Mouse (Mus musculus) heart, adult 2 months (tissue): ENCODE data around the gene Ppp4r3a. TPM values are rescaled to one million over a fixed set of nuclear protein-coding genes. Genes with fewer than 3 reads are reported as not detected.
A peak's percentile ranks its signal among the peaks of the same experiment; 100 is the strongest.

ENCODE experiments used
- DNase-seq, 2 experiments: peaks; one replicate each; pipeline ENCODE4 v3.0.0; 2021
- H3K27ac ChIP-seq: fragments of 200-600 bp; 2 replicates; pipeline ENCODE4 v1.8.1; 2022
- H3K27me3 ChIP-seq: fragments of 200-500 bp; 2 replicates; pipeline ENCODE4 v1.6.1; 2012; ENCODE audit warnings: mild to moderate bottlenecking, low read length, inconsistent platforms, mixed read lengths; ENCODE audit not compliant: control insufficient read depth, insufficient read depth
- H3K36me3 ChIP-seq: fragments of 200-500 bp; 2 replicates; pipeline ENCODE4 v1.6.1; 2012; ENCODE audit warnings: low read length, inconsistent platforms; ENCODE audit not compliant: control insufficient read depth, insufficient read depth
- H3K4me1 ChIP-seq: fragments of 200-500 bp; 2 replicates; pipeline ENCODE4 v1.6.1; 2011; ENCODE audit warnings: low read length; ENCODE audit not compliant: control insufficient read depth, insufficient read depth
- H3K4me3 ChIP-seq: fragments of 200-600 bp; 2 replicates; pipeline ENCODE4 v1.8.1; 2022
- H3K79me2 ChIP-seq: fragments of 200-500 bp; replicated peaks from 2 replicates; pipeline ENCODE4 v1.6.1; 2012; ENCODE audit warnings: mild to moderate bottlenecking, inconsistent platforms, low read length, moderate library complexity, mixed read lengths; ENCODE audit not compliant: control insufficient read depth, insufficient read depth
- H3K9ac ChIP-seq: fragments of 200-500 bp; 2 replicates; pipeline ENCODE4 v1.6.1; 2012; ENCODE audit warnings: low read depth, mild to moderate bottlenecking, control low read depth, inconsistent platforms, low read length, mixed read lengths
- CTCF ChIP-seq: fragments of 200-600 bp; IDR thresholded peaks from 2 replicates; pipeline ENCODE4 v1.8.1; 2022; ENCODE audit warnings: antibody characterized with exemption, mild to moderate bottlenecking, moderate library complexity
- EP300 ChIP-seq: fragments of 200-500 bp; IDR thresholded peaks from 2 replicates; pipeline ENCODE4 v1.6.1; 2011; ENCODE audit warnings: low read depth, low read length, control low read depth; ENCODE audit not compliant: insufficient read depth
- POLR2A ChIP-seq: fragments of 200-500 bp; IDR thresholded peaks from 2 replicates; pipeline ENCODE4 v1.6.1; 2011; ENCODE audit warnings: mild to moderate bottlenecking, low read depth, low read length, control low read depth; ENCODE audit not compliant: insufficient read depth
- WGBS: fragments of 180-500 bp; shearing (Covaris S2); methylation state at CpG from one replicate; pipeline ENCODE4 v1.1.7; 2018; 5-methylcytosine and 5-hydroxymethylcytosine counted together
- intact Hi-C: fragments of 180-260 bp; cut with DNase I; formaldehyde crosslinking; loops from one replicate; pipeline ENCODE4 v1.15.1; 2025
- polyA plus RNA-seq: library from polyadenylated mRNA; depleted of rRNA; stranded (reverse); fragments of >200 nt; gene quantifications from 2 replicates; pipeline ENCODE4 v1.2.3, GENCODE M21; 2012
- total RNA-seq, 2 experiments: library from RNA; stranded (reverse); gene quantifications; 2 replicates each; pipeline ENCODE4 v1.2.3; 2021

Ppp4r3a gene
- total and polyA plus RNA-seq, 3 experiments = 6.7 to 23.7 (median 22.7) TPM

DNA sequence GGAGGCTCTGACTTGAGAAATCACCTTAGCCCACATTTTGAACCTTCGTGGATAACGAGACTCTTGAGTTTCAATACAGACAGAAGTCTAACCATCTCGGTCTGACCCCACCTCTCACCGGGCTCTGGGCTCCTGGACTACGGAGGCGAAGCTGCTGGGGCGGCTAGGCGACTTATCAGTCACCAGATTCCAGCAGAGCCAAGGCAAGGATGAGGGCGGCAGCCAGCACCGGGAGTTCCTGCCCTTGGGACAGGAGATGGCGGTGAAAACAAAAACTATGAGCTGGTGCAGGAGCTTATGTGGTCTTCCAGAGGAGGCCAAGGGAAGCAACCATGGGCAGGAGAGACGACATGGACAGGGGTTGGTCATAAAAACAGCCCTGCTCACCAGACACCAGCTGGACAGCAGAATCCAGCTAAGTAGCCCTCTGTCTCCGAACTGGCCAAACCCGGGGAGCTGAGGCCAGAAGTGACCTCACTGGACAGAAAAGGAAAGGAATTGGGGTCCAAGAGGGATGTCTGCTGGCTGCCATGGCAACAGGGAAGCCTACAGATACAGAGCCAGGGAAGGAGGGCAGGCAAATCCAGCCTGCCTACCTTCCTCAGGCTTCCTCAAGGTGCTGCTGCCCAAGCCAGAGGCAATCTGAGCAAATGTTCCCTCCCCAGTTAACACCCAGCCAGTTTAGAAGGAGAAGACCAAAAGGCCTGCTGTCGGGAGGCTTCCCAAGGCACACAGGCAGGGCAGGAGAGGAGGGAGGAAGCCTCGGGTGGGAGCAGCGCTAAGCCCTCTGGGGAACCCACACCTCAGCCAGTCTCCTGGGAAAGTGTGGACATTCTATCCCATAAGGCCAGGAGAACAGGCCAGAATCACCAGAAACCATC is 71.1 kb downstream of the Ppp4r3a start:
- no peaks in the 10 kb centered on the region for H3K27me3 ChIP-seq

DNA sequence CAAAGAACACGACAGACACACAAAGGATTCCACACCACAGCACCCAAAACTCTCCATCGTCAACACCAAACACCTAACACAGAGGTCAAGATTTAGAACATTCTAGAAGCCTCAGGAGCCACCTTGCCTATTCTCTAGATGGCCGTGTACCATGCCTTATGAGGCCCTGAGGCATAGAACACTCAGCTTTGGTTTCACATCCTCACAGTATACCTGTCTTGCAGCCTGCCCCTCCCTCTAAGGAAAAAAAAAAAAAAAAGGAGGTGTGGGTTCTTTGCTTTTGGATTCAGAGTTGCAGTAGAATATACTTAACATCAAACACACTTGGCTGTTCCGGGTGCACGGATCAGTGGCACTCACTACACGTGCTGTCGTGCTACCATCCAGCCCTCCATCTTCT is 72.5 kb downstream of the Ppp4r3a start:
- no peaks in the 10 kb centered on the region for H3K79me2 ChIP-seq
- H3K27ac ChIP-seq = no peak overlapping the region
- no peak for DNase-seq
- H3K36me3 ChIP-seq = no peaks in the 10 kb centered on the region; the same call in 1 of the 2 replicates
- no peak overlapping the region for H3K9ac ChIP-seq
- WGBS = 95% methylated on average over 7 of the region's 7 CpGs
- peaks cover 41% of the 10 kb centered on the region for H3K4me1 ChIP-seq
- no peak overlapping the region for H3K4me3 ChIP-seq
- intact Hi-C loops = loop anchor here (10.0 kb wide), 1 partner anchor 236 kb away; the partner anchor contains the start of gene Dglucy
- H3K27me3 ChIP-seq = no peaks in the 10 kb centered on the region
- TF ChIP-seq CTCF (no peak), EP300 (no peak), POLR2A (no peak)

More for the DNA sequence above, 71.1 kb downstream of the Ppp4r3a start:
- Histone ChIP-seq H3K36me3 (no peaks in the 10 kb centered on the region; the same call in 1 of the 2 replicates), H3K27ac (peak overlapping the region; percentile 45), H3K4me1 (peaks cover 42% of the 10 kb centered on the region), H3K9ac (no peak overlapping the region), H3K4me3 (0 out of 2 replicates have a peak overlapping the region, but pooled peaks have one; percentile 7), H3K79me2 (no peaks in the 10 kb centered on the region)
- intact Hi-C loops = loop anchor here (2.0 to 10.0 kb wide), 2 partner anchors 14 to 238 kb away; partner anchors contain the start of gene Dglucy
- TF ChIP-seq POLR2A = no peak
- no peak for TF ChIP-seq EP300
- TF ChIP-seq CTCF = no peak
- DNase-seq = peak; percentile 58 to 63
- 18% methylated on average over 17 of the region's 17 CpGs for WGBS

DNA sequence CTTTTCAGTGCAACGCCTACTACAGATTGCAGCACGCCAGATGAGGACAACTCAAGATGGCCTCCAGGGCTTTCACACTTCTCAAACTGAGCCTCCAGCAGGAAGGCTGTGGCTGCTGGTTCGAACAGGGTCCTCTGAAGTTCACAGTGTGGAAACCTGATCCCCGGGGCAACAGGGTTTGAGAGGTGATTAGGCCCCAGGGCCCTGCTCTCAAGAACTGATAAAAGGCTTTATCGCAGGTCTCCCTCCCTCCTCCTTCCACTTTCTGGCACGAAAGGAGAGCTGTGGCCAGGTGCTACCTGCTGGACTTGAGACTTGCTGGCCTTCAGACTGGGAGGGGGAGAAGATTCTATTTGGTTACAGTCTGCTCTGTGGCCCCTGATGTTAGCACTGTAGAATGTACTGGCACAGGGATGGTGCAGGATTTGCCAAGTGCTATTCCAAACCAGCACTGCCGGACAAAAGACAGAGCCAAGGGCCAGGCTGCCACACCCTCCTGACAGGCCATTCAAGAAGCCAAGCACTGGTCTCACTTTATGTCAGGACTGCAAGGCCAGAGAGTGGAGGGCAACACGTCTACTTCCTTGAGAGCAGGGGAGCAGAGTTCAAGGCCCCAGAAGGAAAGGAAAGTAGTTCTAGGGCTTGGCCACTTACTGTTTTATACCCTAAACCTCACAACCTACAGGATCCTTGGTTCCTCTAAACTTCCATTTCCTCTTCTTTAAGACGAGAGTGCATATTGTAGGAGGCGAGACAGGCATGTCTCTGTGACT is 73.2 kb downstream of the Ppp4r3a start:
- peaks cover 38% of the 10 kb centered on the region for H3K4me1 ChIP-seq
- TF ChIP-seq POLR2A (no peak), EP300 (0 out of 2 replicates have a peak, but pooled peaks have one; percentile 14)
- H3K4me3 ChIP-seq = no peak overlapping the region
- no peaks in the 10 kb centered on the region for H3K27me3 ChIP-seq
- peak in 1 of 2 experiments; percentile 65 for DNase-seq
- no peaks in the 10 kb centered on the region; the same call in 1 of the 2 replicates for H3K36me3 ChIP-seq
- H3K27ac ChIP-seq = no peak overlapping the region
- H3K9ac ChIP-seq = no peak overlapping the region
- H3K79me2 ChIP-seq = no peaks in the 10 kb centered on the region
- intact Hi-C loops = loop anchor here (10.0 kb wide), 1 partner anchor 236 kb away; the partner anchor contains the start of gene Dglucy
- WGBS = 60% methylated on average over 10 of the region's 10 CpGs

GRCm38 (mm10) chr12:101009225-101009624 is 74.3 kb downstream of the Ppp4r3a start:
- TF ChIP-seq EP300 = no peak
- no peak for TF ChIP-seq POLR2A
- no peak for TF ChIP-seq CTCF

GRCm38 (mm10) chr12:101008648-101009047 is 74.9 kb downstream of the Ppp4r3a start:
- no peak for DNase-seq
- no peaks in the 10 kb centered on the region; the same call in 1 of the 2 replicates for H3K36me3 ChIP-seq
- TF ChIP-seq POLR2A (no peak), EP300 (no peak), CTCF (no peak)
- H3K9ac ChIP-seq = no peak overlapping the region
- H3K27ac ChIP-seq = no peak overlapping the region
- intact Hi-C loops = no loop called here
- no peaks in the 10 kb centered on the region for H3K27me3 ChIP-seq
- 67% methylated on average over 4 of the region's 4 CpGs for WGBS
- H3K79me2 ChIP-seq = no peaks in the 10 kb centered on the region
- H3K4me3 ChIP-seq = no peak overlapping the region
- peaks cover 37% of the 10 kb centered on the region for H3K4me1 ChIP-seq

More at GRCm38 (mm10) chr12:101009225-101009624, 74.3 kb downstream of the Ppp4r3a start:
- WGBS = 56% methylated on average over 4 of the region's 4 CpGs
- Histone ChIP-seq H3K27ac (no peak overlapping the region), H3K4me3 (no peak overlapping the region), H3K79me2 (no peaks in the 10 kb centered on the region), H3K9ac (no peak overlapping the region), H3K4me1 (peaks cover 37% of the 10 kb centered on the region), H3K36me3 (no peaks in the 10 kb centered on the region; the same call in 1 of the 2 replicates), H3K27me3 (no peaks in the 10 kb centered on the region)
- DNase-seq = no peak
- intact Hi-C loops = no loop called here
